Mouse (Mus musculus) CD8-positive naive resting alpha-beta T cell, adult 57 days (primary cell): ENCODE results near the gene Zic1. TPM values are rescaled to one million over a fixed set of nuclear protein-coding genes. Genes with fewer than 3 reads are reported as not detected.

ENCODE experiments used
- total RNA-seq: library from RNA; stranded (reverse); gene quantifications from one replicate; pipeline ENCODE4 v1.2.4, GENCODE M21; 2023

Zic1 gene
- not detected for total RNA-seq

GRCm38 (mm10) chr9:91365664-91366063, at the start of gene Zic1:
Gene Zic1 (minus strand): TSS chr9:91365810.

GRCm38 (mm10) chr9:91361856-91362601, 3.6 kb downstream of the Zic1 start, which contains the start of gene Zic4:
Gene Zic4 (plus strand): TSS chr9:91362413.

Other genes starting within 250 kb of the Zic1 start
- not detected for gene Zic4, start 3.4 kb downstream of the Zic1 start, total RNA-seq